Mouse (Mus musculus): ENCODE data around the gene Phlda1. TPM values are rescaled to one million over a fixed set of nuclear protein-coding genes. Genes with fewer than 3 reads are reported as not detected.

Gene Phlda1
- polyA plus RNA-seq, 1 experiment from 2014 or later = 32.4 TPM

DNA sequence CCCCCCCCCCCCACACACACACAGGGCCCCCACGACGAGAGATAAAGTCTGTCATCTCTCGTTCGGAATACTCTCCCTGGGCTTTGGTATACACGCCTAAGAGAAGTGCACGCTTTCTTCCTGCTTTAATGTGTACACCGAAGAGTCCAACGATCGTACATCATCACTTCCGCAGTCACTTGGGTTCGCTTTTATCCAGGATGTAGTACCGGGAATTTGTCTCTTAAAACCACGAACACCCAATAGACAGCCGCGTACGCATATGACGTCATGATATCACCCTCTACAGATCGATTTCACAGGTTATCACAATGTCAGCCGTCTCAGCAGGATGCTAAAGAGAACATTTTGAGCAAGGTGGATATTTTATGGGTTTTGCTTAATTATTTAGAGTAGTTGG lies 31.3 kb downstream of the Phlda1 start:
- H3K9me3 ChIP-seq = no peaks in the 10 kb centered on the region
- peaks cover 9% of the 10 kb centered on the region; the same call in 1 of the 2 replicates for H3K4me1 ChIP-seq (replicated peaks)
- H3K4me3 ChIP-seq (replicated peaks) = no peak overlapping the region
- WGBS = 92% methylated on average over 19 of the region's 19 CpGs
- H3K27ac ChIP-seq = no peak overlapping the region
- ATAC-seq = no peak
- no peaks in the 10 kb centered on the region for H3K36me3 ChIP-seq
- peaks cover 5% of the 10 kb centered on the region; the same call in 1 of the 2 replicates for H3K27me3 ChIP-seq
- H3K4me2 ChIP-seq (replicated peaks) = no peak overlapping the region
- no peak overlapping the region for H3K9ac ChIP-seq (replicated peaks)

DNA sequence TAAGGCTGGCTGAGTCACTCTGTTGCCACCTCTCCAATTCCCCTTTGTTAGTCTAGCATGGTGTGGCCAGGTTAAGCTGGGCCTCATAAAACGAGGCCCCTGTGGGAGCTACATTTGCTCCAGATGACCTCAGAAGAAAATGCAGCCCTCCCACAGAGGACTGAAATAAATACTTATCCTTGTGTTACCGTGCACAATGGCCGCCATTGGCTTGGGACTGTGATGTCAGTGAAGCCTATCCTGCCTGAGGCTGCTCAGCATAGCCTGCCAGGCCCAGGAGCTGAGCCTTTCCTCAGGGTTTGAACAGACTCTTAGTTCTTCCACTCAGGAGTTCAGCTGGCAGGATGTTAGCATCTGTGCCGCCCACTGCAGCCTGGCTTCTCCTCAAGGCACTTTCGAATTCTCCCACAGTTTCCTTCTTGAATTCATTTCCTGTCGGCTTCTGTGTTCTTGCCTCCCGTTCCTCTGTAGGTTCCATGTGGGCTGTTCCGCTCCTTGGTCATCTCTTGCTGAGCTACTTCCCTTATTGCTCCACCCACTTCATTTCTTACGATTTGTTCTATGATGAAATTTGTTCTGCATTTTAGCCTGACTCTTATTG lies 33.7 kb downstream of the Phlda1 start:
- peak; percentile 46; the same call in 1 of the 2 replicates for ATAC-seq
- Histone ChIP-seq H3K9ac (replicated peaks) (no peak overlapping the region), H3K9me3 (no peaks in the 10 kb centered on the region), H3K27me3 (peaks cover 5% of the 10 kb centered on the region; the same call in 1 of the 2 replicates), H3K36me3 (no peaks in the 10 kb centered on the region), H3K4me3 (replicated peaks) (no peak overlapping the region), H3K27ac (peak overlapping the region; percentile 36), H3K4me2 (replicated peaks) (no peak overlapping the region), H3K4me1 (replicated peaks) (peaks cover 9% of the 10 kb centered on the region; the same call in 1 of the 2 replicates)
- 47% methylated on average over 9 of the region's 9 CpGs for WGBS

DNA sequence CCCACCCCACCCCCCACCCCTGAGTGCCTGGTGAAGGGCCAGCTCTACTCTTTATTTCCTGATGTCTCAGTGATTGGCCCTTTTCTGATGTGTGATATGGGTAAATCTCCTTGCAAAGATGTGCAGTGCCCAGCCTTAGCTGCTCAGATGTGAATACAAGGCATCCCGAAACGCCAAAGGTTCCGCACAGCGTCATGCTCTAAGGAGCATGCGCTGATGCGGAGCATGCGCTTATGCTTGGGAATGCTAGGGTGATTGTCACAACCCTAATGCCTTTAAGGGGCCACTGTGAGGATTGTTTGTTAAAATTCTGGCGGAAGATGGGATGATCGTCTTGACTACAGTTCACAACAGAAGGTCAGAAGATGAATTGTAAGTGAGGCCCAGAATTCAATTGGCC lies 34.6 kb downstream of the Phlda1 start:
- 51% methylated on average over 9 of the region's 9 CpGs for WGBS

DNA sequence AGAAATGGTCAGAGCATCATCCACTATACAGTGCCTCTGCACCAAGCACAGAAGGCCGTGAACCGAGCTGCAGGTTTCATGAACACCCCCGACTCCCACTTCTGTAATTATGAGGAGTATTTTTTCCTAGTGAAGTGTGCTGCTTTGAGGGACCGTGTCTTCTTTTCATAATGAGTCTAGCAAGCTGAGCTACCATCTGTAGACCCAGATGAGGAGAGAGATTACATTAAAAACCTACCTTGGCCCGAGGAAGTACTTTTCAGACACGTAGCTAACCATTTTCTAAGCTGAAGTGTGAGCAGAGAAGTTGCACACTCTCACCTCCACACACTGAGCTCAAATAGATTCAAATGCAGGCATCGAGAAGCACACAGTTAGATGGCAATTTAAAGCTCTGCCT lies 37.0 kb downstream of the Phlda1 start:
- H3K9me3 ChIP-seq = no peaks in the 10 kb centered on the region
- no peak overlapping the region for H3K9ac ChIP-seq (replicated peaks)
- no peaks in the 10 kb centered on the region for H3K36me3 ChIP-seq
- H3K4me2 ChIP-seq (replicated peaks) = no peak overlapping the region
- 92% methylated on average over 7 of the region's 7 CpGs for WGBS
- H3K27me3 ChIP-seq = peaks cover 2% of the 10 kb centered on the region; the same call in 1 of the 2 replicates
- no peak for ATAC-seq
- no peak overlapping the region for H3K4me3 ChIP-seq (replicated peaks)
- peaks cover 15% of the 10 kb centered on the region for H3K4me1 ChIP-seq (replicated peaks)
- H3K27ac ChIP-seq = no peak overlapping the region

More for the DNA sequence above, 34.6 kb downstream of the Phlda1 start:
- Histone ChIP-seq H3K9me3 (no peaks in the 10 kb centered on the region), H3K4me1 (replicated peaks) (peaks cover 9% of the 10 kb centered on the region; the same call in 1 of the 2 replicates), H3K36me3 (no peaks in the 10 kb centered on the region), H3K27me3 (peaks cover 5% of the 10 kb centered on the region; the same call in 1 of the 2 replicates), H3K4me3 (replicated peaks) (no peak overlapping the region), H3K4me2 (replicated peaks) (no peak overlapping the region), H3K9ac (replicated peaks) (no peak overlapping the region), H3K27ac (no peak overlapping the region)
- ATAC-seq = no peak

DNA sequence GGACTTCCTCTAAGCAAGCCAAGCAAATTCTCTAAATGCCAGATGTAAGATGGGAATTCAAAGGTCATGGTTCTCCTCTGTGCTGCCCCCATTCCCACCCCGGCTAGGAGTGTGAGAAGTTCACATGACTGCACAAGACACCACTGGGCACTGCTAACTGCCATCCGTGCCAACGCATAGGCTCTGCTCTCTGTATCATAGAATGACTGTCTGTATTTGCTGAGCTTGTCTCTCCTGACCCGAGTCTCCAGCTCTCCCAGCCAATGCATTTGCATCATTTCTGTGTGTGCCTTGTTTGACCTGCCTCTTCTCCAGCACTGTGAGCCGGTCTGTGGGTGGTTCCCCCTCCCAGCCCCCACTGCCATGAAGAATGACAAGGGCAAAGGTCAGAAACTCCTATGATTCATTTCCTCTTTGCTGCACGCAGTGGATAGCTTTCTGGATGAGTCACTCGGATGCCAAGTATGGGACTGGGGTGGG lies 37.7 kb downstream of the Phlda1 start:
- Histone ChIP-seq H3K27ac (no peak overlapping the region), H3K36me3 (no peaks in the 10 kb centered on the region), H3K9ac (replicated peaks) (no peak overlapping the region), H3K4me2 (replicated peaks) (no peak overlapping the region), H3K4me3 (replicated peaks) (no peak overlapping the region), H3K9me3 (no peaks in the 10 kb centered on the region), H3K4me1 (replicated peaks) (peaks cover 15% of the 10 kb centered on the region), H3K27me3 (no peaks in the 10 kb centered on the region)
- 56% methylated on average over 7 of the region's 7 CpGs for WGBS
- ATAC-seq = 0 out of 2 replicates have a peak, but pooled peaks have one; percentile 47

DNA sequence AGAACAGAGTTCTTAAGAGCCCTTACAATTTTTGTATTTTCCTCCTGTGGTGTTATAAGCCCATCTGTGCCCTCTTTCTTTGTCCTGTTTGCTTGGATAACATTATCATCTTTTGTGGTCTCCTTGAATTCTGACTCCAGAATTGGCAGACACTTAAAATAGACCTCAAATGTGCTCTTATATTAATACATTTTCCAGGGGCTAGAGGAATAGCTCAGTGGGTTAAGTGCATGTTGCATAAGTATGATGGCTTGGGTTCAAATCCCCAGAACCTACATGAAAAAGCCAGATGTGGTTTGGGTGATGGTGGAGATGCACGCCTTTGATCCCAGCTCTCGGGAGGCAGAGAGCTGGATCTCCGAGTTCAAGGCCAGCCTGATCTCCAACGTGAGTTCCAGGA lies 38.2 kb downstream of the Phlda1 start:
- no peaks in the 10 kb centered on the region for H3K27me3 ChIP-seq
- H3K9me3 ChIP-seq = no peaks in the 10 kb centered on the region
- ATAC-seq = no peak
- H3K4me2 ChIP-seq (replicated peaks) = no peak overlapping the region
- H3K9ac ChIP-seq (replicated peaks) = no peak overlapping the region
- WGBS = 79% methylated on average over 4 of the region's 4 CpGs
- H3K4me3 ChIP-seq (replicated peaks) = no peak overlapping the region
- H3K4me1 ChIP-seq (replicated peaks) = peaks cover 15% of the 10 kb centered on the region
- H3K36me3 ChIP-seq = no peaks in the 10 kb centered on the region
- no peak overlapping the region for H3K27ac ChIP-seq

DNA sequence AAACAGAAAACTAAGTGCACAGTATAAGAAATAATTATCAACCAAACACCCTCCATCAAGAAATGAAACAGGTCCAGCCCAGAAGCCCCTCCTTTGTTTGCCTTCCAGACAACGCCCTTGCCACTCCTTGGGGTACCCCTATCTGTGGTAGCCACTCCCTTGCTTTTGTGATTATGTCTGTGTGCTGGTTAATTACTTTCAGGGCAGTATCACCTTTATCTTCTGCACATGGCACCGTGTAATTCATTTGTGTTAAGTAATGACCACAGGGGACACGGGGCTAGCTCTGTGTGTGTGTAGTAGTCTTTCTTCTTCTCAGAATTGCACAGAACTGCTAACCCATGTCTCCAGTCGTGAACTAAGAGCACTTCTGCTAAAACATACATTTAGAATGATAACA lies 39.6 kb downstream of the Phlda1 start:
- no peaks in the 10 kb centered on the region for H3K36me3 ChIP-seq
- no peak overlapping the region for H3K4me2 ChIP-seq (replicated peaks)
- H3K4me1 ChIP-seq (replicated peaks) = peaks cover 8% of the 10 kb centered on the region; the same call in 1 of the 2 replicates
- no peak overlapping the region for H3K27ac ChIP-seq
- 75% methylated on average over 4 of the region's 4 CpGs for WGBS
- H3K9me3 ChIP-seq = no peaks in the 10 kb centered on the region
- H3K27me3 ChIP-seq = no peaks in the 10 kb centered on the region
- H3K4me3 ChIP-seq (replicated peaks) = no peak overlapping the region
- no peak for ATAC-seq
- H3K9ac ChIP-seq (replicated peaks) = no peak overlapping the region

DNA sequence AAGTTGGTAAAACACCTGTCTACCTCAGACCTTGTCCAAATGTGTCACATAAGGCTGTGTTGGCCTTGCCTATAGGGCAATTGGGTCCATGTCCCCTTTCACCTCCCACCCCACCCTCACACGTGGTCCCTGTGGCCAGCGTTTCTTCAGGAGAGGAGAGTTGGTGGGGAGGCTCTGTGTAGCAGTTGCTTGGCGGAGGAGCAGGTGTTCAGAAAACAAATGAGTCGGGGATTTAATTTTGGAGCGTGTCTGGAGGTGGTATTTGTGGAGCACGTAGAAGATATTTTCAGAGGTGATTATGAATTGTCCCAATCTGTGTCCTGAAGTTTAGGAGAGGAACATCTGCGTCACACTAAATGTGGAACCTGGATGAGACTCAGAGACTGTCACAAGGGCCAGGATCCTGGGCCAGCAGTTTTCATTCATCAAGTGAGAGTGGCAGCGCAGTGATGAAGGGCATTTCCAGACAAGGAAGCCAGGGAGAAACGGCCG lies 41.8 kb downstream of the Phlda1 start:
- Histone ChIP-seq H3K27ac (no peak overlapping the region), H3K4me2 (replicated peaks) (no peak overlapping the region), H3K4me3 (replicated peaks) (no peak overlapping the region), H3K4me1 (replicated peaks) (peaks cover 6% of the 10 kb centered on the region; the same call in 1 of the 2 replicates), H3K36me3 (no peaks in the 10 kb centered on the region), H3K27me3 (no peaks in the 10 kb centered on the region), H3K9ac (replicated peaks) (no peak overlapping the region), H3K9me3 (no peaks in the 10 kb centered on the region)
- 79% methylated on average over 10 of the region's 10 CpGs for WGBS
- ATAC-seq = 0 out of 2 replicates have a peak, but pooled peaks have one; percentile 27

DNA sequence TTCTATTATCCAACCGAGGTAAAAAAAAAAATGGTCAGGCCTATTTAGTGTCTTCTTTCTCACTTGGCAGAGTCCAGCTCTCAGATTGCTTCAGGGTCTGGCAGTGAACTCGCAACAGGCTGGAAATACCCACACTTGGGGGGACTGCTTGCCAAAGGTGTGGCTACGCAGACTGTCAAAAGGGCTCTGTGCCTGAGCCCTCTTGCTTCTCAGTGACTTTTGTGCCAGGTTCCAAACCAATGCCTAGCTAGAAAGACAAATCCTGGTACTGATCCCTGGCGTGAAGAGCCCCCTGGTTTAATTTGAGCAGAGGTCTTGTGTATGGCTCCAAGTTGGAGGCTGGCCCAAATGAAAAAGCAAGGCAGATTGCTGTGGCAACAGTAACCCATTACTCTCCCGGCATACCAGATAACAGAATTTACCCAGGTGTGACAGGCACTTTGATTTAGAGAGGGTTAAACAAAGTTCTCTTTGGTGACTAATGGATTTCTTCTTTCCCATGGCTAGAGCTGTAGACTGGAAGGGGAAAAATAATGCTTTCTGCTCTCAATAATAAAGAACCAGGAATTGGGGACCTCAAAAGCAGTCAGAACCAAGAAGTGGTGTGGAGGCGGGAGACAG lies 44.1 kb downstream of the Phlda1 start:
- Histone ChIP-seq H3K4me1 (replicated peaks) (peaks cover 6% of the 10 kb centered on the region; the same call in 1 of the 2 replicates), H3K36me3 (no peaks in the 10 kb centered on the region), H3K27me3 (no peaks in the 10 kb centered on the region), H3K9me3 (no peaks in the 10 kb centered on the region), H3K4me2 (replicated peaks) (no peak overlapping the region), H3K27ac (no peak overlapping the region), H3K4me3 (replicated peaks) (no peak overlapping the region), H3K9ac (replicated peaks) (no peak overlapping the region)
- WGBS = 85% methylated on average over 6 of the region's 6 CpGs
- ATAC-seq = no peak

DNA sequence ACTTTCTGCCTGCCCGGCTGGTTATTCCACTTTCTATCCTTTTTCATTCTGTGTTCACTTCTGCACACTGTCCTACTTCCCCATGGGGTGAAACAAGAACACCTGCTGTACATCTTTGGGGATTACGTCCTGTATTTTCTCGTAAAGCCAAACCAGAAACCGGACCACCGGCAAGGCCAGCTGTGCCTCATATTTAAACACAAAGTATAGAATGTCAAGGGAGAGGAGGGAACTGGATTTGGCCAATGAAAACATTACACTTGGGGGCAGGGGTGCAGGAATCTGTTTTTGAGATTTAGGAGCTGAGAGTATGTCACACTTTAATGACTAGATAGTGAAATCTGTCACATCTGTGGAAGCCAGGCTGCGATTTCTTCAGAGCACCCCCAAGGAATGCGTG lies 47.6 kb downstream of the Phlda1 start:
- Histone ChIP-seq H3K9ac (replicated peaks) (no peak overlapping the region), H3K36me3 (no peaks in the 10 kb centered on the region), H3K4me2 (replicated peaks) (no peak overlapping the region), H3K27me3 (no peaks in the 10 kb centered on the region), H3K4me3 (replicated peaks) (no peak overlapping the region), H3K4me1 (replicated peaks) (0 out of 2 replicates have a peak, but pooled peaks cover 1% of the 10 kb centered on the region), H3K9me3 (no peaks in the 10 kb centered on the region), H3K27ac (no peak overlapping the region)
- WGBS = 83% methylated on average over 7 of the region's 7 CpGs
- ATAC-seq = no peak

DNA sequence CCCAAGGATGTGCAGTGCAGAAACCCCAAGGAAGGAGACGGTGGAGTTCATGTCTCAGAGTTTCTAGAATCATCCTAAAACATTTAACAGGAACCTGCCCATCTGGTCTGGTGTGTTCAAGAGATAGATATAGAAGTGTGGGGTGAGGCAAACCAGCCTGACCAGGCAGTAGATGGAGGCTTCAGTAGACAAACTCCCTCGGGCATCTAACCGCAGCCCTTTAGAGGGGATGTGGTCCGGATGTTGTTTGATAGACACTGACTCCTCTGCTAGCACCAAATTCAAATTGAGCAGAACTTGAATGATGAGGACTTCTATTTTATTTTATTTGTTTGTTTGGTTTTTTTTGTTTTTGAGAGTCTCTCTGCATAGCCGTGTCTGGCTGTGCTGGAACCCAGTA lies 48.6 kb downstream of the Phlda1 start:
- H3K4me1 ChIP-seq (replicated peaks) = peaks cover 9% of the 10 kb centered on the region
- no peak overlapping the region for H3K27ac ChIP-seq
- H3K36me3 ChIP-seq = no peaks in the 10 kb centered on the region
- WGBS = 91% methylated on average over 5 of the region's 5 CpGs
- no peak overlapping the region for H3K4me3 ChIP-seq (replicated peaks)
- ATAC-seq = no peak
- no peaks in the 10 kb centered on the region for H3K9me3 ChIP-seq
- H3K4me2 ChIP-seq (replicated peaks) = no peak overlapping the region
- no peaks in the 10 kb centered on the region for H3K27me3 ChIP-seq
- H3K9ac ChIP-seq (replicated peaks) = no peak overlapping the region

DNA sequence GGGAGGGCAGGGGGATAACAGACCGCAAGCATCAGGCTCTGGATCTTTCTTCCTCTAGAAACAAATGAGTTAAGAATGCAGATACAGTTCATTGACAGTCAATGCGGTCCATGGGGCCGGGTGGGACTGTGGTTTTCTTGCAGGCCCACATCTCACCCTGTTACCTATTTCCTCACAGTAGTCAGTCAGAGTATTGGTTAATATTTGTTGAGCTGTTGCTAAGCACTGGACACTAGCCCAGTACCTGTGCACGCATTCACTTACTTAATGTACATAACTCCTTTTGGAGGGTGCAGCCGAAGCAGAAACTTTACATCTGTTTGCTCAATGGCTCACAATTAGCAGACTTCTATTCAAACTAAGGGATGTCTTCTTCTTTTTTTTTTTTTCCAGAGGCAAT lies 52.1 kb downstream of the Phlda1 start:
- 91% methylated on average over 5 of the region's 5 CpGs for WGBS

More for the DNA sequence above, 52.1 kb downstream of the Phlda1 start:
- Histone ChIP-seq H3K9ac (replicated peaks) (no peak overlapping the region), H3K4me3 (replicated peaks) (no peak overlapping the region), H3K4me2 (replicated peaks) (no peak overlapping the region), H3K4me1 (replicated peaks) (peaks cover 15% of the 10 kb centered on the region), H3K9me3 (no peaks in the 10 kb centered on the region), H3K27ac (no peak overlapping the region), H3K36me3 (no peaks in the 10 kb centered on the region), H3K27me3 (no peaks in the 10 kb centered on the region)
- no peak for ATAC-seq
